Mouse (Mus musculus): ENCODE measurements around the gene Gm3002.
"Not testable (repeated sequence)": the region's sequence is repeated elsewhere in the genome, so short reads cannot be mapped to it uniquely, and the experiment has no call there.

Gene Gm3002

DNA sequence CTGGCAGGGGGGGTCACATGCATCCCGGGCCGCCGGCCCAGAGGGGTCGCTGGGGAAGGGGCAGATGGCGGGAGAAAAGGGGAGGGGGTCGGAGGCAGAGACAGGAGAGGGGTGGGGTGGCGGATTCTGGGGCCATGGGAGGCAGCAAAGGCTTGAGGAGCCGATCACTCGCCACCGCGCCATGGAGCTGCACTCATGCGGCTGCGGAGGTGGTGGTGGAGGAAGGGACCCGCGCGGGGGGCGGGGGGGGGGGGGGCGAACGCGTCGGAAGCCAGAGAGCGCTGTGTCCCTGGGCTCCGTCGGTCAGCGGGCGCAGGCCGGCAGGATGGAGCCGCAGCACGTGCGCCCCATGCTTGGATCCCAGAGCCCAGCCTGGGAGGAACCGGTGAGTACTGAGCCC lies at the start of gene Gm3002:
Gm3002 (plus strand) TSS at position 301 of the 400 bp plus-strand sequence.
- DNase-seq: not testable (repeated sequence)

DNA sequence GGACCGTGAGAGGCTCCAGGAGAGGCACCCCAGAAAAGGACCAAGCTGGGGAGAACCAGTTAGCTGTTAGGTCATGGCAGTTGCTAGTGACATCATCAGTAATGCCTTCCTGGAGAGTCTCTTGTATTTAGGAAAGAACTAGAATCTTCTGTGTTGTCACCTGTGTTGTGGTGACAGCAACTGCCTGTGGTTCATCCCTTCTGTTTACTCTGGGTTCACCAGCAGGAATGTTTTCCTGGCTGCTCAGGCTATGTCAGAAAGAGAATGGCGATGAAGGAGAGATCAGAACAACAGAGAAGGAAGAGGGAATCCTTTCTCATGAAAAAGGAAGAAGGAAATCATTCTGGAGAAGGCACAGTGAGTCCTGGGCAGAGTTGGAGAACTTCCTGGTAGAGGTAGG lies 36.1 kb downstream of the Gm3002 start, which contains the start of gene Gm3033:
Gm3033 (plus strand) TSS at position 301 of the 400 bp plus-strand sequence.
- DNase-seq: not testable (repeated sequence)

DNA sequence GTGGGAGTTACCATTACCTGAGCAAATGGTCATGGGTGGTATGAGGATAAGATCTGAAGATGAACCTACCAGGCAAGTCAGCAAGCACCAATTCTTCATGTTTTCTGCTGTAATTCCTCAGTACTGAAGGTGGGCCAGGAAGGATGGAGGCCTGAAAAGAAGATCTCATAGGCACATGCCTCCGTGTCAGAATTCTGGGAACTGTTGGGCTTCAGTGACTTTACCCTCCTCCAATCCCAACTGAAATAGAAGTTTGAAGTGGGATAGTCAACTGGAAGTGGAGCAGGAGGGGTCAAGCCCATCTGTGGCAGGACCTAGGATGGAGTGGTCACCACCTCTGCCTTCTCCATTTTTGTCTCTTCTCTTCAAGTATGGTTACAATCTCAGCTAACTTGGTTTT lies 74.0 kb downstream of the Gm3002 start, which contains the start of gene Gm2916:
Gm2916 (plus strand) TSS at position 301 of the 400 bp plus-strand sequence.
- not testable (repeated sequence) for DNase-seq

DNA sequence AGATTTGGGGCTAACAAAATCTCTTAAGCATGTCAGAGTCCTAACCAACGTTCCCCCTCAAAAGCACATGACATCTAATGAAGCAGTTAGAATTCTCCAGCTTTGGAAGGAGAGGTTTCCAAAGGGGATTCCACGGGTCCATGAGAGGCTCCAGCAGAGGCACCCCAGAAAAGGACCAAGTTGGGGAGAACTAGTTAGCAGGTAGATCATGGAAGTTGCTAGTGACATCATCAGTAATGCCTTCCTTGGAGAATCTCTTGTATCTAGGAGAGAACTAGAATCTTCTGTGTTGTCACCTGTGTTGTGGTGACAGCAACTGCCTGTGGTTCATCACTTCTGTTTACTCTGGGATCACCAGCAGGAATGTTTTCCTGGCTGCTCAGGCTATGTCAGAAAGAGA lies 121.6 kb downstream of the Gm3002 start, which contains the start of gene Gm3029:
Gm3029 (plus strand) TSS at position 301 of the 400 bp plus-strand sequence.
- not testable (repeated sequence) for DNase-seq

DNA sequence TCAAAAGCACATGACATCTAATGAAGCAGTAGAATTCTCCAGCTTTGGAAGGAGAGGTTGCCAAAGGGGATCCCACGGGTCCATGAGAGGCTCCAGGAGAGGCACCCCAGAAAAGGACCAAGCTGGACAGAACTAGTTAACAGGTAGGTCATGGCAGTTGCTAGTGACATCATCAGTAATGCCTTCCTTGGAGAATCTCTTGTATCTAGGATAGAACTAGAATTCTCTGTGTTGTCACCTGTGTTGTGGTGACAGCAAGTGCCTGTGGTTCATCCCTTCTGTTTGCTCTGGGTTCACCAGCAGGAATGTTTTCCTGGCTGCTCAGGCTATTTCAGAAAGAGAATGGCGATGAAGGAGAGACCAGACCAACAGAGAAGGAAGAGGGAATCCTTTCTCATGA lies 153.4 kb downstream of the Gm3002 start, which contains the start of gene Gm3095:
Gm3095 (plus strand) TSS at position 301 of the 400 bp plus-strand sequence.
- not testable (repeated sequence) for DNase-seq

DNA sequence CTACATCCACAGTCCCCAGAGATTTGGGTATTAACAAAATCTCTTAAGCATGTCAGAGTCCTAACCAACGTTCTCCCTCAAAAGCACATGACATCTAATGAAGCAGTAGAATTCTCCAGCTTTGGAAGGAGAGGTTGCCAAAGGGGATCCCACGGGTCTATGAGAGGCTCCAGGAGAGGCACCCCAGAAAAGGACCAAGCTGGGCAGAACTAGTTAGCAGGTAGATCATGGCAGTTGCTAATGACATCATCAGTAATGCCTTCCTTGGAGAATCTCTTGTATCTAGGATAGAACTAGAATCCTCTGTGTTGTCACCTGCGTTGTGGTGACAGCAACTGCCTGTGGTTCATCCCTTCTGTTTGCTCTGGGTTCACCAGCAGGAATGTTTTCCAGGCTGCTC lies 188.2 kb downstream of the Gm3002 start, which contains the start of gene Gm3099:
Gm3099 (plus strand) TSS at position 301 of the 400 bp plus-strand sequence.
- DNase-seq: not testable (repeated sequence)
